In the genomic region with DNA sequence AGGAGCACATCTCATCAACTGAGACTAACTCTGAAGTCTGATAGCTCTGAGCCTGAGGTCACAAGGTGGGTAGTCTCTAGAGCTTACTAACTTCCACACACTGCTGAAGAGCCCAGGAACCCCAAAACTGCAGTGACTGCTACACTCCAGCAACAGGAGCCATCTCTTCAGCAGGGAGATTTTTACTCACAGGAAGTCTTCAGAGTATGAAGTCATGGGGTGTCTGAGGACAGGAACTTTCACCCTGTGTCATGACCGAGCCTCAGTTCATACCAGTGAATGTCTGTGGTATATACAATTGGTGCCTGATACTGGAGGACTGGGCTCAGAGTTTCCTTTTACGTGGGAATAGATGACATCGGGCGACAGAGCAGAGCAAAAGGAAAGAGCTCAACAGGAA, we compare ENCODE assay signal across 19 mouse cellular contexts. TPM values are rescaled to one million over a fixed set of nuclear protein-coding genes. Genes with fewer than 3 reads are reported as not detected.
DNase-seq lines count a peak whose midpoint lies in the region; ATAC-seq and TF ChIP-seq lines count a peak whose summit lies in the region.
"Had no signal": no experiment of that assay in that cellular context is flagged by ENCODE, and none has a peak within 500 bp of the region (broad histone marks: within the 10 kb centered on the region; RNA-seq: fewer than 3 reads in every experiment).

No protein-coding gene starts in this region.

- H3K36me3 ChIP-seq in heart, embryonic 11.5 days (ENCODE audit: control insufficient read depth, insufficient read depth, low read length): no peaks in the 10 kb centered on the region; the same call in 1 of the 2 replicates
- no peaks in the 10 kb centered on the region for H3K36me3 ChIP-seq in thymus, adult 2 months (ENCODE audit: control insufficient read depth, insufficient read depth, low read length)
- H3K36me3 ChIP-seq in splenic B cell, adult 2 months (ENCODE audit: control insufficient read depth, insufficient read depth, low read length, poor library complexity, severe bottlenecking): no peaks in the 10 kb centered on the region
- H3K36me3 ChIP-seq: hindbrain, embryonic 15.5 days; liver, embryonic 13.5 days; lung, embryonic 15.5 days had no signal

- no peak for TF ChIP-seq POLR2A in thymus, adult 2 months (IDR thresholded peaks at IDR 0.05; ENCODE audit: control insufficient read depth, extremely low read depth, insufficient read depth, low read length, poor library complexity)

- peak; percentile 76 for DNase-seq in heart, adult 11 months
- DNase-seq in thymus, adult 2 months: no peak
- no peak for DNase-seq in thymus, adult 18-20 months
- peak; percentile 23 for DNase-seq in splenic B cell, adult 2 months (ENCODE audit: low read depth, low spot score)
- DNase-seq in left cerebral cortex, postnatal 25 days (ENCODE audit: low spot score in 2 of 2): no peak
- DNase-seq in cerebellum, adult 11 months: no peak
- DNase-seq: adrenal gland, adult 2 months; cerebellum, postnatal 10 days; kidney, adult 8-10 months; kidney, postnatal 36 days; liver, embryonic 13.5 days had no signal

- H3K4me2 ChIP-seq in heart, embryonic 11.5 days: no peak overlapping the region
- H3K4me2 ChIP-seq: heart, embryonic 12.5 days; hindbrain, embryonic 15.5 days; liver, embryonic 13.5 days; lung, embryonic 15.5 days had no signal

- no peak for TF ChIP-seq CTCF in thymus, adult 2 months (IDR thresholded peaks at IDR 0.05; ENCODE audit: borderline replicate concordance, control insufficient read depth, extremely low read depth, insufficient read depth, low read length, poor library complexity)

- no peak overlapping the region for H3K27ac ChIP-seq in heart, embryonic 11.5 days (ENCODE audit: low read depth, low read length)
- H3K27ac ChIP-seq in thymus, adult 2 months (ENCODE audit: control insufficient read depth, insufficient read depth, low read length): peak overlapping the region; percentile 11; the same call in 1 of the 2 replicates
- H3K27ac ChIP-seq: hindbrain, embryonic 15.5 days; left cerebral cortex, adult 2 months; limb, embryonic 10.5 days; liver, embryonic 13.5 days; lung, embryonic 15.5 days had no signal

- no peaks in the 10 kb centered on the region for H3K9me3 ChIP-seq in heart, embryonic 11.5 days (replicated peaks; ENCODE audit: control insufficient read depth, low read length)
- H3K9me3 ChIP-seq: heart, embryonic 12.5 days; hindbrain, embryonic 15.5 days; limb, embryonic 10.5 days; liver, embryonic 13.5 days; lung, embryonic 15.5 days had no signal

- H3K9ac ChIP-seq in heart, embryonic 11.5 days (ENCODE audit: low read depth, low read length): no peak overlapping the region
- H3K9ac ChIP-seq: heart, embryonic 12.5 days; hindbrain, embryonic 15.5 days; liver, embryonic 13.5 days; lung, embryonic 15.5 days had no signal

- no peaks in the 10 kb centered on the region for H3K27me3 ChIP-seq in heart, embryonic 11.5 days (ENCODE audit: control insufficient read depth, insufficient read depth, low read length)
- H3K27me3 ChIP-seq in thymus, adult 2 months (ENCODE audit: control insufficient read depth, insufficient read depth, low read length): no peaks in the 10 kb centered on the region
- H3K27me3 ChIP-seq in splenic B cell, adult 2 months (ENCODE audit: control insufficient read depth, insufficient read depth, low read length, poor library complexity, severe bottlenecking): no peaks in the 10 kb centered on the region; the same call in 1 of the 2 replicates
- H3K27me3 ChIP-seq: heart, embryonic 12.5 days; hindbrain, embryonic 15.5 days; liver, embryonic 13.5 days; lung, embryonic 15.5 days had no signal

- no peak for ATAC-seq in heart, embryonic 11.5 days (replicated peaks; ENCODE audit: insufficient number of reproducible peaks, low FRiP score, low TSS enrichment)
- ATAC-seq in inflammation-experienced regulatory T-cells, adult 6 months: peak; percentile 94
- ATAC-seq: forebrain, embryonic 16.5 days had no signal

- H3K4me1 ChIP-seq in heart, embryonic 11.5 days (ENCODE audit: control insufficient read depth, insufficient read depth, low read length): peaks cover 14% of the 10 kb centered on the region; the same call in 1 of the 2 replicates
- H3K4me1 ChIP-seq in thymus, adult 2 months (replicated peaks; ENCODE audit: control insufficient read depth, insufficient read depth, low read length): peaks cover 19% of the 10 kb centered on the region
- H3K4me1 ChIP-seq: hindbrain, embryonic 15.5 days had no signal

- intact Hi-C loops in left cerebral cortex, postnatal 25 days (cut with DNase I): no loop called here

- H3K4me3 ChIP-seq in heart, embryonic 11.5 days (ENCODE audit: low read depth, low read length): no peak overlapping the region
- no peak overlapping the region for H3K4me3 ChIP-seq in thymus, adult 2 months (ENCODE audit: control insufficient read depth, insufficient read depth, low read length)
- H3K4me3 ChIP-seq: heart, embryonic 12.5 days; hindbrain, embryonic 15.5 days; left cerebral cortex, adult 2 months; limb, embryonic 10.5 days; liver, embryonic 13.5 days; lung, embryonic 15.5 days had no signal

- WGBS in heart, embryonic 11.5 days (ENCODE audit: insufficient replicate concordance): 61% methylated on average over 4 of the region's 4 CpGs
- 53% methylated on average over 4 of the region's 4 CpGs for WGBS in thymus, adult 2 months

RNA-seq across cellular contexts. Expression of gene Utrn, which starts 26.6 kb away (rescaled TPM):
- 47.3 and 68.5 TPM in 2 replicates for polyA plus RNA-seq in heart, embryonic 11.5 days (2014; fragmentation: Nextera tagmentation; extraction: Ambion mirVana)
- polyA plus RNA-seq in thymus, adult 2 months (2012; rRNA removed): 25.7 and 30.3 TPM in 2 replicates
- 100 to 1,000 TPM; 143 to 631 (median 388) TPM for polyA plus RNA-seq in inflammation-experienced regulatory T-cells, adult 6 months (2017; shearing (Covaris generic))
- 10 to 100 TPM; 53.8 to 58.0 TPM for total RNA-seq in left cerebral cortex, postnatal 25 days (2021)

Comparison
In these comparisons a context has a peak if more than half of its experiments do, and no peak if none do; other contexts are left out.
1. DNase-seq: peak in heart, adult 11 months (single experiment) and splenic B cell, adult 2 months (single experiment); none in thymus, adult 2 months (single experiment), thymus, adult 18-20 months (0 of 2), left cerebral cortex, postnatal 25 days (0 of 2) and cerebellum, adult 11 months (single experiment).